Mouse (Mus musculus): Measurements from ENCODE around the gene Maf.

- TF ChIP-seq POLR2A (IDR thresholded peaks at IDR 0.05; ENCODE audit: insufficient read length, low read depth) (no peak), MYOG (IDR thresholded peaks at IDR 0.05; ENCODE audit: control insufficient read depth in 1 of 3, insufficient read depth in 1 of 3, insufficient read length in 2 of 3, low read depth in 2 of 3) (no peak), E2F4 (IDR thresholded peaks at IDR 0.05; ENCODE audit: insufficient read depth) (no peak), POLR2AphosphoS2 (IDR thresholded peaks at IDR 0.05; ENCODE audit: insufficient read length, low read depth) (no peak), SRF (IDR thresholded peaks at IDR 0.05; ENCODE audit: control insufficient read depth, insufficient read length, low read depth) (no peak), TCF12 (IDR thresholded peaks at IDR 0.05; ENCODE audit: insufficient read depth, poor library complexity, severe bottlenecking) (no peak), MYOD1 (IDR thresholded peaks at IDR 0.05; ENCODE audit: control insufficient read depth in 1 of 3, insufficient read length in 2 of 3, low read depth in 2 of 3) (no peak), USF1 (IDR thresholded peaks at IDR 0.05; ENCODE audit: low read depth) (no peak), MAX (IDR thresholded peaks at IDR 0.05; ENCODE audit: low read depth) (no peak), CEBPB (IDR thresholded peaks at IDR 0.05; ENCODE audit: insufficient read depth, poor library complexity, severe bottlenecking) (no peak)
These were observed 3.5 kb upstream of the Maf start for GRCm38 (mm10) chr8:115711106-115711505.
